Mouse (Mus musculus) C2C12 (cell line): ENCODE results near the gene Eva1c. TPM values are rescaled to one million over a fixed set of nuclear protein-coding genes. Genes with fewer than 3 reads are reported as not detected.

Experiments
- H3K27me3 ChIP-seq: one replicate; pipeline ENCODE4 v1.6.1; 2011; ENCODE audit not compliant: control insufficient read depth, insufficient read depth, insufficient read length
- H3K36me3 ChIP-seq: one replicate; pipeline ENCODE4 v1.6.1; 2011; ENCODE audit not compliant: control insufficient read depth, insufficient read depth
- H3K4me3 ChIP-seq: one replicate; pipeline ENCODE4 v1.5.1; 2011; ENCODE audit warnings: mild to moderate bottlenecking, control low read depth; ENCODE audit not compliant: poor library complexity, insufficient read depth, severe bottlenecking
- H3K79me2 ChIP-seq: one replicate; pipeline ENCODE4 v1.6.1; 2011; ENCODE audit not compliant: control insufficient read depth, insufficient read depth
- H3K79me3 ChIP-seq: one replicate; pipeline ENCODE4 v1.6.1; 2011; ENCODE audit warnings: low read depth, control low read depth
- H3ac ChIP-seq: one replicate; pipeline ENCODE3; 2011; ENCODE audit warnings: low read depth; ENCODE audit not compliant: control insufficient read depth, insufficient read length
- CEBPB ChIP-seq: IDR thresholded peaks from one replicate; pipeline ENCODE4 v1.6.1; 2011; ENCODE audit warnings: low read depth, mild to moderate bottlenecking, control low read depth, moderate library complexity
- CTCF ChIP-seq: IDR thresholded peaks from one replicate; pipeline ENCODE4 v1.5.1; 2011; ENCODE audit not compliant: control insufficient read depth, insufficient read depth, insufficient read length
- FOSL1 ChIP-seq: IDR thresholded peaks from one replicate; pipeline ENCODE4 v1.8.0; 2011; ENCODE audit warnings: mild to moderate bottlenecking, low read length; ENCODE audit not compliant: poor library complexity, insufficient read depth, severe bottlenecking
- MAX ChIP-seq: IDR thresholded peaks from one replicate; pipeline ENCODE4 v1.6.1; 2011; ENCODE audit warnings: mild to moderate bottlenecking, control low read depth
- MYOD1 ChIP-seq: IDR thresholded peaks from one replicate; pipeline ENCODE4 v1.6.1; 2011; ENCODE audit warnings: low read depth; ENCODE audit not compliant: control insufficient read depth, insufficient read length
- MYOG ChIP-seq: IDR thresholded peaks from one replicate; pipeline ENCODE4 v1.6.1; 2011; ENCODE audit not compliant: control insufficient read depth, insufficient read length; ENCODE audit errors: extremely low read depth
- USF1 ChIP-seq: IDR thresholded peaks from one replicate; pipeline ENCODE4 v1.6.1; 2011; ENCODE audit warnings: low read depth, mild to moderate bottlenecking, control low read depth, moderate library complexity
- polyA plus RNA-seq: library from polyadenylated mRNA; unstranded; fragments of >200 nt; fragmentation: generic; extraction: Trizol; gene quantifications from one replicate; pipeline ENCODE4 v1.2.1, GENCODE M21; 2012; ENCODE audit warnings: missing spikeins

Gene Eva1c
- polyA plus RNA-seq, 1 experiment = 21.5 TPM

DNA sequence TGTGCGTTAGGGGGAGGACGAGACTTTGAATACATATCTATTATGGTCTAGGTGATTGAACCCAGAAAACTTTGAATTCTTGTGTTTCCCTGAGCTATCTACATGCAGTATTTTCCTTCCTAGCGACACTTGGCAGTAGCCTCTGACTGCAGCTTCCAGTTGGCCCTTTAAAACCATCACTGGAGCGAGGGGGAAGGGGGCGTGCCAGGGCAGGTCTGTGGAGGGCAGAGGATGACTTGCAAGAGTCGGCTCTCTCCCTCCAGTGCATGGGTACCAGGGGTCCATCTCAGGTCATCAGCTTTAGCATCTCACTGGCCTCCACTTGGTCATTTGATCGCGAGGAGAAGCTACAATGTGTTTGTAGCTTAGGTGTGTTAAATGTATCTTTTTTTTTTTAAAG is 46.4 kb downstream of the Eva1c start:
- Histone ChIP-seq H3K36me3 (peaks cover 54% of the 10 kb centered on the region), H3ac (no peak overlapping the region), H3K79me3 (no peaks in the 10 kb centered on the region), H3K4me3 (no peak overlapping the region), H3K27me3 (no peaks in the 10 kb centered on the region), H3K79me2 (no peaks in the 10 kb centered on the region)
- TF ChIP-seq MYOD1 = no peak
- no peak for TF ChIP-seq FOSL1
- TF ChIP-seq CEBPB = no peak
- no peak for TF ChIP-seq MYOG
- TF ChIP-seq USF1 = no peak
- TF ChIP-seq MAX = no peak
- no peak for TF ChIP-seq CTCF

DNA sequence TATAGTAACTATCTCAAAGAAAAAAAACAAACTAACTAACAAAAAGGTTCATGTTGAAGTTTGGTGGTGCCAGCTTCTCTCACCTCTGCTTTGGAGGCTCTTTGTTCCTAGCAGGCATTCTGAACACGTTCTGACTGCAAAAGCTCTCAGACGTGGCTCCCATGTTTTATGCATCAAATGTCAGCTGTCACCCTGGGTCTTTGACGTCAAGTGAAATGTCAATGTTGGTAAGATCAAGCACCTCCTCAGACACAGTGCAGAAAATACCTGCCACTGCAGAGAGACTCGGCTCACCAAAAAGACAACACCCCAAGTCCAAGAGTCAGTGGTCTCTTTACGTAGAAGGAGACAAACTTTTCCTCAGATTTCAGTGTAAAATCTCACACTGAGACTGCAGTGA is 48.0 kb downstream of the Eva1c start:
- no peaks in the 10 kb centered on the region for H3K79me2 ChIP-seq
- peaks cover 63% of the 10 kb centered on the region for H3K36me3 ChIP-seq
- no peaks in the 10 kb centered on the region for H3K79me3 ChIP-seq
- H3K27me3 ChIP-seq = no peaks in the 10 kb centered on the region
- H3K4me3 ChIP-seq = no peak overlapping the region
- H3ac ChIP-seq = no peak overlapping the region
- no peak for TF ChIP-seq CTCF
- TF ChIP-seq USF1 = no peak
- no peak for TF ChIP-seq MYOG
- TF ChIP-seq CEBPB = no peak
- TF ChIP-seq FOSL1 = no peak
- no peak for TF ChIP-seq MAX
- no peak for TF ChIP-seq MYOD1

DNA sequence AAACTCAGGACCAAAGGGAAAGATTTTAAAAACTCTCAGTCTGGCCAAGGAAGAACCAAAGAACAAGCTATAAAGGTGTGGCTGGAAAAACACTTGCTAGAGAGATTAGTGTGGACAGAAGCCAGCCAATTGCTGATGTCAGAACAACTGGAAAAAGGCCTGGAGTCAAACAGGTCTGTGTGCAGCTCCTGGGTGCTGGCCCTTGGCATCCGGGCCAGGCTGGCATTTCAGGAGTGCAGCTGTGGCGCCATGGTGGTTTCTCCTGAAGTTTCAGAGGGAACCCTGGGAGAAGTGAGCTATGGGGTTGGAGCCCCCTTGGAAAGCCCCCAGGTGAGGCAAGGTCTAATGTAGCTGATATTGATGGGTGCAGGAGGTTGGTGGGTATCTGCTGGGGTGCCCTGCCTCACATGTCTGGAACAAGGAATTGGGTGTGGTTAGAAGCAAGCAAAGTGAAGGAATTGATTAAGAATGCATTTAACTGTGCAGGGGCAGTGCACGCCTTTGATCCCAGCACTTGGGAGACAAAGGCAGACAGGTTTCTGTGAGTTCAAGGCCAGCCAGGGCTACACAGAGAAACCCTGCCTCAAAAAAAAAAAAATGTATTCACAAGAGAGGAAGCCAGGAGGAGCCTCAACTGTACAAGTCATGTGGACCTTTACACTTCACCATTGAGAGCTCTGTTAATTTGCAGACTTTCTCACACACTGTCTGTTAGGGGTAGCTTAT is 51.8 kb downstream of the Eva1c start:
- H3K4me3 ChIP-seq = no peak overlapping the region
- peaks cover 61% of the 10 kb centered on the region for H3K36me3 ChIP-seq
- TF ChIP-seq MYOG (no peak), MYOD1 (no peak), CTCF (no peak), USF1 (no peak), FOSL1 (no peak), MAX (no peak)
- no peak overlapping the region for H3ac ChIP-seq
- H3K27me3 ChIP-seq = no peaks in the 10 kb centered on the region
- peaks cover 4% of the 10 kb centered on the region for H3K79me2 ChIP-seq
- H3K79me3 ChIP-seq = peaks cover 2% of the 10 kb centered on the region

DNA sequence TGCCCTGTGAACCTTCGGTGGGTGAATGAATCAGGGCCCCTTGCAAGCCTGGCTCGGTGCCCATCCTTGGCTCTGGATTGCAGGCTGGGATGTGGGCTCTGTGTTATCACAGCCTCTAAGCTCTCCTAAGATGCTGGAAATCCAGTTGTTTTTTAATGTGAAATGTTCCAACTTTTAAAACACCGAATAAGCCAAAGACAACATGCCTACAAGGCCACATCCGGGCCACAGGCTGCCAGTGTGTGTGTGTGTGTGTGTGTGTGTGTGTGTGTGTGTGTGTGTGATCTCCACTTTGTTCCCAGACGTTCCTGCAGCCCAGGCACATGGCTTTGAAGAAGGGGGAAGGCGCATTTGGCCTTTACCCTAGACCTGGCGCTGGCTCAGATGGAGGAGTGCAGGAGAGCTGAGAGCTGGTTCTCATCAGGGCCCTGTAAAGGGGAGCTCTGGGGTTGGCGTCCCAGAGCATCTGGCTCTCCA is 56.0 kb downstream of the Eva1c start:
- H3K4me3 ChIP-seq = no peak overlapping the region
- TF ChIP-seq FOSL1 (no peak), MAX (peak; percentile 28)
- H3K79me2 ChIP-seq = peaks cover 21% of the 10 kb centered on the region

DNA sequence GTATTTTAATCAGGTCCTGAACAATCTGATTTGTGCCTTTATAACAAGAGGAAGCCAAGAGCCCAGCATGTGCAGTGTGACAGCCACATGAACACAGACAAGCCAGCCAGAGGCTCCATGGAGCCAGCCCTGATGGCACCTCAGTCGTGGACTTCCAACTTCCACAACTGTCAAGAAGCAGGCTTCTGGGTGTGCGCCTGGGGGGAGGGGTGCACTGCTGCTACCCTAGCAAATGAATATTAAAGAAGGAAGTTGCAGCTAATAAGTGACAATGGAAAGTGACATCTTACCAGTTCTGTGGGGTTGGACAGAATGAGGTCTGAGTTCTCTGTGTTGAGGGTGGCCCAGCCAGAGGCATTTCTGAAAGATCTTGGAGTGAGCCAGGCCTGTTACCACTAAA is 58.8 kb downstream of the Eva1c start:
- Histone ChIP-seq H3K4me3 (no peak overlapping the region), H3ac (no peak overlapping the region), H3K79me2 (peaks cover 25% of the 10 kb centered on the region), H3K27me3 (no peaks in the 10 kb centered on the region), H3K79me3 (peaks cover 2% of the 10 kb centered on the region), H3K36me3 (peaks cover 19% of the 10 kb centered on the region)
- TF ChIP-seq FOSL1 (no peak), USF1 (no peak), MYOG (no peak), MAX (no peak), CEBPB (no peak), CTCF (no peak)

More for the DNA sequence above, 56.0 kb downstream of the Eva1c start:
- Histone ChIP-seq H3K27me3 (no peaks in the 10 kb centered on the region), H3ac (no peak overlapping the region), H3K79me3 (peaks cover 2% of the 10 kb centered on the region), H3K36me3 (peaks cover 36% of the 10 kb centered on the region)

DNA sequence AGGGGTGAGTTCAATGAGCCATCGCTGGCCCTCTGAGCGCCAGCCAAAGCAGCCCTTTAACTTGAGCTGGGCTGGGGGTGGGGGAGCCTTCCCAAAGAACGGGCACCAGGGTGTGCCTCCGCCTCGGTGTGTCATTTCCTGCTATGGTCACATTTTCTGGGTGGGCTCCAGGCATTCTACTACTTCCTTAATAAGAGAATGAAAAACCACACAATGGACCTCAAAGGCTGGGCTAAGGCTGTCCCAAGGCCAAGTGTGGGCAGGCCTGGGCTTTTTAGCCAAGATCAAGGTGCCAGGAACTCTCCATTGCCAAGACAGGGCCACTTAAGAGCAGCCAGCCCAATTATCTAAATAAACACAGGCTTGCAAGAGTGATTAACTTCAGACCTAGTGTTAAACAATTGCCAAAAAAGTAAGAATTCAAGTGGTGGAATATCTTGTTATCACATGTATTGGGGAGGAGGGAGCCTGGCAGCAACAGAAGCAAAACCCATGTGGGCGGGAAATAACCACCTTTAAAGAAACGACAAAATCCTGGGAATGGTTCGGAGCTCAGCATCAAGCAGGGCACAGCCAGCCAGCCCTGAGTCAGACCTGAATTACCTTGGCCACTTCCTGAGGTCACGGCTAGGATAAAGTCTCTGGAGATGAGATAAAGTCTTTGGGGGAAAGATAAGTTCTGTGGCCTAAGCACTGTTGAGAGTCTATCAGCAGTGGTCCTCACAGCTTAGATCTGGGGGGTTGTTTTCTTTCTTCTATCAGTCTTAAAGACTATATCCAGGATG is 59.5 kb downstream of the Eva1c start:
- peaks cover 2% of the 10 kb centered on the region for H3K79me3 ChIP-seq
- peaks cover 25% of the 10 kb centered on the region for H3K79me2 ChIP-seq
- no peaks in the 10 kb centered on the region for H3K27me3 ChIP-seq
- H3K4me3 ChIP-seq = no peak overlapping the region
- H3ac ChIP-seq = no peak overlapping the region
- TF ChIP-seq CEBPB (no peak), USF1 (peak; percentile 4), MAX (peak; percentile 67)
- H3K36me3 ChIP-seq = peaks cover 20% of the 10 kb centered on the region
